Mouse (Mus musculus) embryo, embryonic 9.5 days (tissue): Measurements from ENCODE around the gene Zfp800.

Experiments used
- DNase-seq: peaks from one replicate; pipeline ENCODE4 v3.0.0-alpha.2; 2017; ENCODE audit errors: extremely low spot score

Gene Zfp800

GRCm38 (mm10) chr6:28396051-28396852 is 1.6 kb downstream of the Zfp800 start:
- peak; percentile 32 for DNase-seq

DNA sequence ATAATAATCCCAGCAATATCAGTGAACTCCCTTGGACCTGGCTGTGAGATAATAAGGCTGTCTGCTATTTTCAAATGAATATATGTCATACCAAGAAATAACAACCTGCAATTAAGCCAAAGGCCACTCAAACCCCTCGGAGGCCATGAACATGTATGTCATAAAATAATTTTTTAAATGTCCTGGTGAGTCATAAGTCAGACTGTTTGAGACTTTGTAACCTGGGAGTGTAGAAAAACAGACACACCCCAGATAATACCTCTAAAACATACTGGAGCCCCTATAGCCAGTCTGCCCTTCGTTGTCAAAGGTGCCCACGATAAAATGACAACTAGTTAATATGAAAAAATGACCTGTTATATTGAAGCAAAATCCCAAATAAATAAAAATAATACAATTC is 8.8 kb downstream of the Zfp800 start:
- DNase-seq, result no peak

DNA sequence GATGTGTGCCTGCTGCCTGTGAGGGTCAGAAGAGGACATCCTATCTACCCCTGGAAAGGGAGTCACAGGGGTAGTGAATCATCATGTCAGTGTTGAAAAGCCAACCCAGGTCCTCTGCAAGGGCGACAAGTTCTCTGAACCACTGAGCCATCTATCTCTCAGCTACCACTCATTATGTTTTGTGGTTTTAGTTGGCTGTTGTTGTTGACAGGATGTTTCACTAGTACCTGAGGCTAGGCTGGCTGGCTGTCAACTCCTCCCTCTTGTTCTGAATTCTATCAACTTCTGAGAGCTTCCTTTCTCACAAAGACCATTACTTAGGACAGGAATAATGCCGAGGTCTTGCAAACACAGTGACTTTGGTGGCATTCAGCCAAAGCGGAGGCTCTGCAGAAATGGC is 12.6 kb downstream of the Zfp800 start:
- no peak for DNase-seq

DNA sequence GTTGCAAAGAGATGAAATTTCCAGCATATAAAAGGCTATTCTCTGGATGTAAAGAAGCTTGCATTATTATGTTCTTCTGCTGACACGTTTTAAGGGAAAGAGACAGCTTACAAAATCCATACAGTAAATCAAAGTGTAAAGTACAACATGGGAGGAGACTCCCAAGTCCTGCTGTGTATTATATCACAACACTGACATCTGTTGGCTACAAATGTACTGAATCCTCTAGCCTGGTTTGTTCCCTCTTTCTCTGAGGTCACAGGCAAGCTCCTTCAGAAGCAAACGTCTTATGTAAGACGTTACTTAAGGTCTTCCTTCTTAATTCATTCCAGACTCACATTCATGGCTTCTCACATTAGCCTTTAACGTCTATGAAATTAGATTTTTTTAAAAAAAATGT is 15.8 kb downstream of the Zfp800 start:
- DNase-seq, result no peak

DNA sequence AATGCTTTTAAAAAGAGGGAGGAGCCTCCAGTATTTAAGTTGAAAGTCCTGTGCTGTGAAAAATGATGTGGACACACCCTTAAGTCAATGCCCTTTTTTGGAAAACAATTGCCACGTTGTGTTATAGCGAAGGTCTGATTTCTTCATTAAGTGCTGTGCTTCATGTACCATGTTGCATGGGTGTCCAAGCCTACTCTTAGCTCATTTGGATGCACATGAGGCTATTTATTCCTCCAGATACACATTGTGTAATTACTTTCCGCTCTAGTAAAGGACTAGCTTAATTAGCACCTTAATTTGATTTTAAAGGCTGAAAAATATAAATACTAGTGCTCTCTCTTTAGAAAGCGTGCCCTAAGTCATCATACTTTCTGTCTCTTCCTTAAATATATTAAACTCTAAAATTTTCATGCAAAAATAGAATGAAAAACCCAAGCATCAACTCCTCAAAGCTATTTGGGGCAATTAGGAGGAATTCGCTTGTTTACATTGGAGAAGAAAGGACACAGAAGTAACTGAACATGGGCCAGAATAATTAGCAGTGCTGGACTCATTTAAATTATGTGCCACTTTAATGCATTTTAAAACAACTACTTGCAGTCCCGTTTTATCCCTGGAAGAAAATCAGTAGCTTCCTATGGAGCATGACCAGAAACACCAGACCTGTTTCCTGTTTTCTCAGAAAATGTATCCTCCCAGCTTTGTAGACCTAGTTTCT is 27.7 kb downstream of the Zfp800 start:
- DNase-seq, result no peak

DNA sequence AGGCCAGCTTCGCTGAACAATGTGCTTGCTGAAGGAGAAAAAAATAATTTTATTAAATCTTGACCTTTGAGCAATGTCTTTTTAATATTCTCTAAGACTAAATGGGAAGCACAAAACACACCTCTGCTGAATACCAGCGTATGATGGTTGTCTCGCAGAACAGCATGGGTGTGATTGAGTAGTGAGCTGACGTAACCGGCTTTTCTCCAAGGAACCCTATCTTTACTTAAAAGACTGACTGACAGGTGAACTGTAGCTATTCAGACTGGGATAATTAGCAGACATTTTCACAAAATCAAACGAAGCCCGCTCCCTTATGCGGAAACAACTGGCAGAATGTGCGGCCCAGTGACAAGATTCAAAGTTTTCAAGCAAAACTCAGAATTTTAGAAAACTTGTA is 30.2 kb downstream of the Zfp800 start:
- no peak for DNase-seq

DNA sequence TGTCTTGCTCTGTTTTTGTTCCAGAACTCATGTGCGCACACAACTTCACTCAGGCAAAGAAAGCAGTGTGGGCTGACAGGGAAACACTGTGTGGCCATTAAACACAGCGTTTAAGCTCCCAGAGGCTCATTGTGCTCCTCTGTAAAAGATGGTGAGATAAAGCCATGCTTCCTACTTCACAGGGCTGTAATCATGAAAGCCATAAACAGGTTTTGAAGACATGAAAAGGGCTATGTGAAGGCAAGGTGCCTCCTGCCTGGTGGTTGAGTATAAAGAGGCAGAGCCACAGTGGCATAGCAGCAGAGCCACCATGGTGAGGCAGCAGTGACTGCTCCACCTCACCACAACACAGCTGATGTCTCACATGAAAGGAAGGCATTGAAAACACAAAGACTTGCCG is 46.7 kb downstream of the Zfp800 start:
- DNase-seq, result no peak

- no peak for DNase-seq
Observed at GRCm38 (mm10) chr6:28345677-28346076, 52.1 kb downstream of the Zfp800 start.

DNA sequence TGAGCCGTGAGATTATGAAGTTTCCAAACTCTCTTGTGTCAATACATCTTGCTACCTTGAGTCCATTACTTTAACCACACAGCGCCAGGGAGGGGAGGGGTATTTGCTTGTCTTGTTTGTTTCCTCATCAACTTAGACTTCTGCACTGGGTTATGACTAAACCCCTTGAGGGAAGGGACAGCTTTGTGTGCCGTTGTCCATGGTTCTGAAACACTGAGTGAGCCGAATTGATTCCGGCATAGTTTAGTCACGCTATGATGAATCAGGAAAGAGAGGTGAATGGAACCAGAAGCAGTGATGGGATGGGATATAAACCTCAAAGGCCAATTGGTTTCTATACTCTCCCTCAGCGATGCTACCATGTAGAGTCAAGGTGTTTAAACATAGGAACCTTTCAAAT is 52.6 kb downstream of the Zfp800 start:
- peak; percentile 21 for DNase-seq

GRCm38 (mm10) chr6:28342863-28343262 is 54.9 kb downstream of the Zfp800 start:
- no peak for DNase-seq

- DNase-seq, result no peak
Observed at GRCm38 (mm10) chr6:28341174-28341573, 56.6 kb downstream of the Zfp800 start.

- DNase-seq, result no peak
Observed at GRCm38 (mm10) chr6:28339410-28339809, 58.4 kb downstream of the Zfp800 start.

DNA sequence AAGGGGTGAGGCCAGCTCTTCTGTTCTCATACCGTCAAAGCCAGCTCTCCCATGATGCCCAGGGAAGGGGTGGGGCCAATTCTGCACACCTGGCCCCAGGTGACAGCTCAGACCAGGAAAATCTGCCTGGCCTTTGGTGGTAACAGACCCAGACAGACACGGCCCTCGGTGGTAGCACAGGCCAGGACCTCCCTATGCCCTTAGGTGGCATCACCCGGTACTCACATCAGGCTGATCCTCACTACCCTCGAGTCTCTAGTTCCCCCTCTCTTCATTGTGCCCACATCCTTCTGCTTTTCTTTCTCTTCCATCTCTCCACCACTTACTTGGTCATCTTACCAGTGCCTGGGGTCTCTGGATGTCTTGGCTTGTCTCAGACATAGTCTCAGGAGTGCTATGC is 64.1 kb downstream of the Zfp800 start:
- DNase-seq, result no peak

GRCm38 (mm10) chr6:28332546-28332945 is 65.3 kb downstream of the Zfp800 start:
- no peak for DNase-seq

- DNase-seq, result no peak
Observed at GRCm38 (mm10) chr6:28329815-28330214, 68.0 kb downstream of the Zfp800 start.

- DNase-seq, result no peak
Observed at GRCm38 (mm10) chr6:28329002-28329596, 68.7 kb downstream of the Zfp800 start.

DNA sequence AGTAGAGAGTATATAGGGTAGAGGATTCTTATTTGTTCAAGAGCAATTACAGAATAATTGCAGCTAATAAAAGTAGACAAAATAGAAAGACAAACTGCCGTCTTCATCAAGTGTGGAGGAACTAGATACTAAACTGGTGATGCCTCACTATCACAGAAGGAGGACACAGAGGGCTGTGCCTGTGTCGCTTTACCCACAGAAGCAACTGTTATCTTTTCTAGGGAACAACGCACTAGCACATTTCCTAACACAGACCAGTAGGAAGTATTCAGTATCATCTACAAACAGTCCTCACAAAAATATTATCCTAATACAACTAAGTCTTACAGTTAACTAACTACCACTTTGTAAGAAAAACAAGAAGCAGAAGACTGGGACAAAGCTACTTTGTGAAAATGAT is 71.1 kb downstream of the Zfp800 start:
- DNase-seq, result no peak

- no peak for DNase-seq
Observed at GRCm38 (mm10) chr6:28322399-28322798, 75.4 kb downstream of the Zfp800 start.

- no peak for DNase-seq
Observed at GRCm38 (mm10) chr6:28319648-28320270, 78.0 kb downstream of the Zfp800 start.

DNA sequence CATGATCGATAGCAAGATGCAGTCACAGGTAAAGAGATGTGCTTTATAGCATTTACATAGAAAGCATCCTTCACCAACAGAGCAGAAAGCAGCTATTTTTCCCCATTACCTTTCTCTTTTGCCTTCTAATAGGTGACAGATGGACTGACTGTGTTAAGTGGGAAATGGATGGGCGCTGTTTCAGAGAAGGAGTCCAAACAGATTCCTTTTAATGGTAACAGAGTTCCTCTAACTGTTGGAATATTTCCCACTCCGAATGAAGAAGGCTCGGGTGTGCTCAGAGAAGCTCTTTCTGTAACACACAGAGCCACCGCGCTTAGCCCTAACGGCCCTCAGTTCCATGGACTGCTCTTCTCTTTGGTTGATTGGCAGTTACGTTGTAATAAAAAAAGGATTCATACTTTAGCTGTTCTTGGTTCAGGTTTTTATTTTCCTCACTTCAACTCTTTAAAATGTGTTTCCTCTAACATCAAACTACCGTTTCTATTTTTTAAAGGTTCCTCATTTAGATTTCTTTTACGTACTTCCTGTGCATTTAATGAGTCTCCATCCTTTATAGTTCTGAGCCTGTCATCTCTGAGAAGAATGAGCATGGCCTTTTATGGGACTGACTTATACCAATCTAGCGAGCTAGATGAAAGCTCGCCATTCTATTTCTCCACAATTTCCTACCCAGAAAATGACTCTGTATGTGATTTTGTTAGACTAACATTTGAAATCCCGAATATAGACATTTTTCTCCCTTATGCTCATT is 78.8 kb downstream of the Zfp800 start:
- DNase-seq, result no peak

GRCm38 (mm10) chr6:28315208-28315607 is 82.6 kb downstream of the Zfp800 start:
- DNase-seq, result no peak

- no peak for DNase-seq
Observed at GRCm38 (mm10) chr6:28312067-28312466, 85.7 kb downstream of the Zfp800 start.
